In the genomic region with DNA sequence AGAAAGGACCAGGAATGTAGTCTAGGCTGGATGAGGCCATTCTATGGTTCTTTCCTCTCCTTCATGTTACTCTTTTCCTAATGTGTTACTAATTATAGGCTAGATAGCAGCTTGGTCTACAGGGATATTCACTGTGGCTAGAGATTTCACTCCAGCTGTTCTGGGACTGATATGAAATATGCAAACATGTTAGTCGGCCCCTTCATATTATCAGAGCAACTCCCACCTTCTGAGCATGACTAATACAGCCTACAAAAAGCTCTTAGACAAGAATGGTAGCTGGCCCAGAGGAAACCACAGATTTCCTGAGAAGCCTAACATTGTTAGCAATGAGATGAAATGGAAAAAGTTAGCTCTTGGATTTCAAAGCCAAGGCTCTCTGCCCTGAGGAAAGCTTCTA, we compare ENCODE assay signal across 23 mouse cellular contexts.
DNase-seq lines count a peak whose midpoint lies in the region; ATAC-seq and TF ChIP-seq lines count a peak whose summit lies in the region.
"Had no signal": no experiment of that assay in that cellular context is flagged by ENCODE, and none has a peak within 500 bp of the region (broad histone marks: within the 10 kb centered on the region; RNA-seq: fewer than 3 reads in every experiment).

No protein-coding gene starts in this region.

- no peak overlapping the region for H3K9ac ChIP-seq in heart, adult 2 months (ENCODE audit: low read depth, low read length)
- no peak overlapping the region for H3K9ac ChIP-seq in heart, postnatal 0 days (replicated peaks; ENCODE audit: low read depth, low read length)
- H3K9ac ChIP-seq: forebrain, embryonic 13.5 days; kidney, embryonic 15.5 days; limb, embryonic 13.5 days; liver, embryonic 15.5 days; neural tube, embryonic 15.5 days had no signal

- no peak overlapping the region for H3K4me3 ChIP-seq in heart, adult 2 months
- H3K4me3 ChIP-seq in heart, postnatal 0 days (ENCODE audit: low read depth, low read length), result no peak overlapping the region
- H3K4me3 ChIP-seq: forebrain, embryonic 13.5 days; kidney, embryonic 15.5 days; limb, embryonic 13.5 days; liver, embryonic 15.5 days; neural tube, embryonic 15.5 days had no signal

- H3K36me3 ChIP-seq in heart, adult 2 months (ENCODE audit: control insufficient read depth, insufficient read depth, low read length), result 0 out of 2 replicates have a peak, but pooled peaks cover 2% of the 10 kb centered on the region
- H3K36me3 ChIP-seq in heart, postnatal 0 days (replicated peaks; ENCODE audit: control insufficient read depth, insufficient read depth, low read length), result no peaks in the 10 kb centered on the region
- H3K36me3 ChIP-seq: kidney, embryonic 15.5 days; limb, embryonic 13.5 days; liver, embryonic 15.5 days; neural tube, embryonic 15.5 days had no signal

- peak; percentile 4 for DNase-seq in heart, adult 8-10 months (ENCODE audit: low spot score)
- DNase-seq in heart, adult 2 months, result no peak
- DNase-seq in 3T3-L1 (ENCODE audit: low read depth, low spot score), result peak; percentile 78
- peak; percentile 13 for DNase-seq in c-Kit-positive CD71-negative TER-119-negative erythroid progenitor cells, embryonic 14.5 days (ENCODE audit: low read depth)
- peak; percentile 36 for DNase-seq in heart, postnatal 0 days (ENCODE audit: low spot score)
- no peak for DNase-seq in adrenal gland, postnatal 36 days
- DNase-seq in adrenal gland, postnatal 14 days, result no peak
- DNase-seq: adrenal gland, adult 8-10 months; cerebellum, adult 11 months; cerebellum, postnatal 14 days; embryo, embryonic 11 days; gastrocnemius, postnatal 10 days; midbrain, embryonic 14.5 days; right cerebral cortex, postnatal 14 days; thymus, postnatal 14 days had no signal

- H3K9me3 ChIP-seq in heart, postnatal 0 days (replicated peaks; ENCODE audit: control insufficient read depth, low read length), result no peaks in the 10 kb centered on the region
- H3K9me3 ChIP-seq: forebrain, embryonic 13.5 days; kidney, embryonic 15.5 days; limb, embryonic 13.5 days; liver, embryonic 15.5 days; neural tube, embryonic 15.5 days had no signal

- WGBS in heart, adult 2 months, result 3% methylated on average over 1 of the region's 1 CpGs
- 6% methylated on average over 1 of the region's 1 CpGs for WGBS in heart, postnatal 0 days

- no peaks in the 10 kb centered on the region for H3K27me3 ChIP-seq in heart, adult 2 months (ENCODE audit: control insufficient read depth, insufficient read depth, low read length)
- no peaks in the 10 kb centered on the region for H3K27me3 ChIP-seq in heart, postnatal 0 days (ENCODE audit: control insufficient read depth, insufficient read depth, low read length)
- H3K27me3 ChIP-seq: forebrain, embryonic 13.5 days; kidney, embryonic 15.5 days; limb, embryonic 13.5 days; liver, embryonic 15.5 days; neural tube, embryonic 15.5 days had no signal

- H3K4me1 ChIP-seq in heart, adult 2 months (ENCODE audit: control insufficient read depth, insufficient read depth, low read length), result no peaks in the 10 kb centered on the region
- no peaks in the 10 kb centered on the region for H3K4me1 ChIP-seq in heart, postnatal 0 days (ENCODE audit: control insufficient read depth, insufficient read depth)
- H3K4me1 ChIP-seq: forebrain, embryonic 13.5 days; kidney, embryonic 15.5 days; limb, embryonic 13.5 days; liver, embryonic 15.5 days; neural tube, embryonic 15.5 days had no signal

- intact Hi-C loops in heart, adult 2 months (cut with DNase I), result no loop called here

- TF ChIP-seq EP300 in heart, adult 2 months (IDR thresholded peaks at IDR 0.05; ENCODE audit: insufficient read depth, low read depth, low read length), result no peak
- no peak for TF ChIP-seq EP300 in heart, postnatal 0 days (IDR thresholded peaks at IDR 0.05; ENCODE audit: low read depth)

- TF ChIP-seq CTCF in heart, adult 2 months (IDR thresholded peaks at IDR 0.05), result no peak
- no peak for TF ChIP-seq CTCF in heart, postnatal 0 days (IDR thresholded peaks at IDR 0.05; ENCODE audit: low read depth)

- TF ChIP-seq POLR2A in heart, adult 2 months (IDR thresholded peaks at IDR 0.05; ENCODE audit: insufficient read depth, low read depth, low read length), result no peak

- no peaks in the 10 kb centered on the region for H3K79me2 ChIP-seq in heart, adult 2 months (replicated peaks; ENCODE audit: control insufficient read depth, insufficient read depth, low read length)

- no peak overlapping the region for H3K27ac ChIP-seq in heart, adult 2 months
- 0 out of 2 replicates have a peak overlapping the region, but pooled peaks have one; percentile 26 for H3K27ac ChIP-seq in heart, postnatal 0 days (ENCODE audit: low read depth)
- H3K27ac ChIP-seq: forebrain, embryonic 13.5 days; kidney, embryonic 15.5 days; limb, embryonic 13.5 days; liver, embryonic 15.5 days; neural tube, embryonic 15.5 days had no signal

- peak; percentile 63; the same call in 1 of the 2 replicates for ATAC-seq in heart, postnatal 0 days (ENCODE audit: insufficient read depth, low read depth)
- ATAC-seq in monocyte, adult 5-6 weeks (replicated peaks; ENCODE audit: insufficient number of reproducible peaks, low FRiP score, low TSS enrichment, poor library complexity, severe bottlenecking), result no peak
- ATAC-seq: forebrain, embryonic 13.5 days; hindbrain, embryonic 16.5 days; intestine, embryonic 16.5 days had no signal

- H3K4me2 ChIP-seq in heart, postnatal 0 days (ENCODE audit: low read depth, low read length), result no peak overlapping the region
- H3K4me2 ChIP-seq: forebrain, embryonic 13.5 days; kidney, embryonic 15.5 days; limb, embryonic 13.5 days; liver, embryonic 15.5 days; neural tube, embryonic 15.5 days had no signal

Comparison
In these comparisons a context has a peak if more than half of its experiments do, and no peak if none do; other contexts are left out.
1. DNase-seq: peak in heart, adult 8-10 months (single experiment), 3T3-L1 (single experiment), c-Kit-positive CD71-negative TER-119-negative erythroid progenitor cells, embryonic 14.5 days (single experiment) and heart, postnatal 0 days (single experiment); none in heart, adult 2 months (0 of 2), adrenal gland, postnatal 36 days (0 of 2) and adrenal gland, postnatal 14 days (single experiment).